Mouse (Mus musculus) ES-Bruce4 (cell line): ENCODE measurements around the gene Zscan2. TPM values are rescaled to one million over a fixed set of nuclear protein-coding genes. Genes with fewer than 3 reads are reported as not detected.
A peak's percentile ranks its signal among the peaks of the same experiment; 100 is the strongest.
"Not testable (repeated sequence)": the region's sequence is repeated elsewhere in the genome, so short reads cannot be mapped to it uniquely, and the experiment has no call there.

Experiments
- H3K27ac ChIP-seq: 2 replicates; pipeline ENCODE4 v1.5.1; 2012; ENCODE audit warnings: low read length, inconsistent platforms; ENCODE audit not compliant: insufficient read depth
- H3K27me3 ChIP-seq: 2 replicates; pipeline ENCODE4 v1.6.1; 2012; ENCODE audit warnings: mild to moderate bottlenecking, low read length, inconsistent platforms; ENCODE audit not compliant: control insufficient read depth, poor library complexity, insufficient read depth, severe bottlenecking
- H3K36me3 ChIP-seq: 2 replicates; pipeline ENCODE4 v1.6.1; 2012; ENCODE audit warnings: inconsistent platforms, mild to moderate bottlenecking, low read length, moderate library complexity; ENCODE audit not compliant: control insufficient read depth, poor library complexity, insufficient read depth, severe bottlenecking
- H3K4me1 ChIP-seq: one replicate; pipeline ENCODE4 v1.8.1; 2011; ENCODE audit warnings: low read length; ENCODE audit not compliant: control insufficient read depth, insufficient read depth
- H3K4me3 ChIP-seq: 2 replicates; pipeline ENCODE4 v1.5.1; 2011; ENCODE audit warnings: low read depth, mild to moderate bottlenecking, low read length
- H3K9ac ChIP-seq: 2 replicates; pipeline ENCODE4 v1.6.1; 2012; ENCODE audit warnings: low read depth, mild to moderate bottlenecking, inconsistent platforms; ENCODE audit not compliant: poor library complexity, severe bottlenecking
- H3K9me3 ChIP-seq: replicated peaks from 2 replicates; pipeline ENCODE4 v1.6.1; 2012; ENCODE audit warnings: mild to moderate bottlenecking, low read length, inconsistent platforms; ENCODE audit not compliant: control insufficient read depth, poor library complexity, insufficient read depth, severe bottlenecking
- CTCF ChIP-seq: IDR thresholded peaks from one replicate; pipeline ENCODE4 v1.8.1; 2011; ENCODE audit warnings: low read depth, low read length
- EP300 ChIP-seq: IDR thresholded peaks from 2 replicates; pipeline ENCODE4 v1.6.1; 2011; ENCODE audit warnings: low read depth, low read length; ENCODE audit not compliant: insufficient read depth
- POLR2A ChIP-seq: IDR thresholded peaks from one replicate; pipeline ENCODE4 v1.8.1; 2011; ENCODE audit warnings: low read length; ENCODE audit not compliant: insufficient read depth
- polyA plus RNA-seq: library from polyadenylated mRNA; stranded (reverse); fragments of >200 nt; gene quantifications from 2 replicates; pipeline ENCODE4 v1.2.4, GENCODE M21; 2011; ENCODE audit warnings: low read depth; ENCODE audit not compliant: missing spikeins, insufficient read depth, insufficient read length

The Zscan2 gene
- polyA plus RNA-seq, 1 experiment = 4.9 TPM

DNA sequence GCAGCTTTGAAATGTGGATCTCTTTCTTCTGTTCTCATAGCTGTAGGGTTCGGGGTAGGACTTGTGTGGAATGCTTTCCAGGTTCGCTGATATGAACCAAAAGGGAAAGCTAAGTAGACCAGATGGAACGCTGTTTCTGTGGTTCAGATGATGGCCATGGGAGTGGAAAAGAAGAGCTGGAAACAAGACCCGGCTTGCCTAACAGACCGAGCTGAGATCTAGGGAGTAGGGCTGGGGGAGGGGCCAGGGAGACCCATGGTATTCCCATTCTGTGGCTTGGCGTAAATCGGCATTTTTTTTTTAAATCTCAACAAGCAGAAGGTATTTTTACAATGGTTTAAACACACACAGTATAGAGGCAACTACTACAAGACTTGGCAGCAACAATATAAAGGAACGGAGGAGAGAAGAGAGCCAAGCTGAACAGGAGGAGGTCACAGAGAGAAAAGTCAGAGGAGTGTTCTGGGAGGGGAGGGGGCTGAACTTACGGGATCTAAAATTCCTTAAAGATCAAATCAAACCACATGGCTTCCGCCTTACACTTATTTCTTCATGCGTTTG is 34.8 kb upstream of the Zscan2 start, which contains the start of gene Iqgap1:
Gene Iqgap1 (minus strand): TSS at position 132 of the 561 bp plus-strand sequence.
- H3K4me1 ChIP-seq = peaks cover 18% of the 10 kb centered on the region
- no peaks in the 10 kb centered on the region for H3K36me3 ChIP-seq
- TF ChIP-seq CTCF (no peak), EP300 (peak; percentile 43; the same call in 1 of the 2 replicates), POLR2A (no peak)
- H3K27me3 ChIP-seq = no peaks in the 10 kb centered on the region
- H3K9me3 ChIP-seq = no peaks in the 10 kb centered on the region
- H3K9ac ChIP-seq = no peak within 1 kb of the TSS
- H3K27ac ChIP-seq = peak within 1 kb of the TSS; percentile 83
- H3K4me3 ChIP-seq = peak within 1 kb of the TSS; percentile 15; the same call in 1 of the 2 replicates

DNA sequence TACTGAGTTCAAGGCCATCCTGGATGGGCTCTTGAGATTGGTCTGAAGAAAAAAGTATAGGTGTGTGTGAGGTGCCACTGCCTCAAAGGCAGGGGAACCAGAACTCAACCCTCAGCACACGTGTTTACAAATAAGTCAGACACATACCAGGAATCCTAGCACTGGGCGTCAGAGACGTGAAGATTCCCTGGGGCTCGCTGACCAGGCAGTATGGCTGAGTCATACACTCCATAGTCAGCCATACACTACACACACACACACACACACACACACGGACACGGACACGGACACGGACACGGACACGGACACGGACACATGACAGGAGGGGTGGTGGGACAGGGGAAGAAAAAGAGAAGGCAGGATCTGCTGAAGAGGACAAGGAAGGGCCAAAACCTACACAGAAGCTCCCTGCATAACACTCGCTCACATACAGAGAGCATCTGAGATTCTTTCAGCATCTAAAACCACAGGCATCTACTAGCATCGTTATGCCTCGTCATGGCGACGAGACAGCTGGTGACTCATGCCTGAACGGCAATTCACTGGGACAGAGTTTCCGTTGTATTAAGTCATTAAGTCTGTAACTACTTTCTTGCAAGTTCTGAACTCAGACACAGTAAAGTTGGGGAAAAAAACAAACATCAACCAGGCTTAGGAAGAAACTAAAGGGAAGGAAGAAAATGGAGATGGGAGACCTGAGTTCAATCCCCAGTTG is 32.4 kb upstream of the Zscan2 start:
- H3K4me3 ChIP-seq = no peak overlapping the region
- peaks cover 14% of the 10 kb centered on the region for H3K4me1 ChIP-seq
- H3K9ac ChIP-seq = no peak overlapping the region
- H3K27ac ChIP-seq = no peak overlapping the region
- H3K9me3 ChIP-seq = no peaks in the 10 kb centered on the region
- H3K27me3 ChIP-seq = no peaks in the 10 kb centered on the region
- no peaks in the 10 kb centered on the region for H3K36me3 ChIP-seq
- TF ChIP-seq EP300 (no peak), POLR2A (no peak), CTCF (no peak)

DNA sequence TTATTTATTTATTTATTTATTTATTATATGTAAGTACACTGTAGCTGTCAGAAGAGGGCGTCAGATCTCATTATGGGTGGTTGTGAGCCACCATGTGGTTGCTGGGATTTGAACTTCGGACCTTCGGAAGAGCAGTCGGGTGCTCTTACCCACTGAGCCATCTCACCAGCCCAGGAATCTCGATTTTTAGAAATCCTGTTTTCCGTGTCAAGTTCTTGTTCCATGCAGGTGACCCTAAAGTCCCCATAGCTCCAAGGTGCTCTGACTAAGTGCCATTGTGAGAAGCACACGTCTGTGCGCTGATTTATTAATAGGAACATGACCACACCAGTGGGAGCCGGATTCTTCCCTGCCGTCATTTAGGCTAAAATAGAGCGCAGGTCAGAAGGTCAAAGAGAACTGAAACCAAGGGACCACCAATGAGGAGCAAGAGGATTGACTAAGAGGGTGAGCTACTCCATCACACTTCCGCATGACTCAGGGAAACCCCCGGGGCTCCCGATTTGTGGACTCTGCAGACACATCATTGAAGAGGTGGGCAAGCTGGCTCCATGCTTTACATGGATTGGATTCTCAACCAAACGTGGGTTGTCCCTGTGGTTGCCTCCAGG is 30.4 kb upstream of the Zscan2 start:
- no peak for TF ChIP-seq EP300
- TF ChIP-seq CTCF = no peak
- no peak for TF ChIP-seq POLR2A
- Histone ChIP-seq H3K27me3 (no peaks in the 10 kb centered on the region), H3K4me3 (no peak overlapping the region), H3K9me3 (no peaks in the 10 kb centered on the region), H3K9ac (no peak overlapping the region), H3K36me3 (no peaks in the 10 kb centered on the region), H3K27ac (no peak overlapping the region), H3K4me1 (peaks cover 11% of the 10 kb centered on the region)

DNA sequence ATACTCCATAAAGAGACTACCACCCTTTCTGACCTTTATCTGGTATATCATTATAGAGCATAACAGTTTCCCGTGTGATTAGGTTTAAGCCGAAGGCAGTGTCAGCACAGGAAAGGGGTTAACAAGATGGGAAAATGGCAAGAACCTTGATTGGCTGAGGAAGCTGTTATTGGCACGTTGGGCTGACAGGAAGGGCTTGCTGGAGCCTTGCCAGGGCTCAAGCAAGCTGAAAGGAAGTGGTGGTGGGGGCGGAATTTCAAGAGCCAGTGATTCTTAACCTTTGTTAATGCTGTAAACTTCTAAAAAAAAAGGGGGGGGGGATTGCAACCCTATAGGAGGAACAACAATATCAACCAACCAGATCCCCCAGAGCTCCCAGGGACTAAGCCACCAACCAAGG is 28.5 kb upstream of the Zscan2 start:
- no peaks in the 10 kb centered on the region for H3K36me3 ChIP-seq
- H3K9ac ChIP-seq = no peak overlapping the region
- no peak overlapping the region for H3K27ac ChIP-seq
- peaks cover 9% of the 10 kb centered on the region for H3K4me1 ChIP-seq
- no peak overlapping the region for H3K4me3 ChIP-seq
- H3K27me3 ChIP-seq = no peaks in the 10 kb centered on the region
- no peaks in the 10 kb centered on the region for H3K9me3 ChIP-seq
- TF ChIP-seq CTCF (no peak), EP300 (no peak), POLR2A (no peak)

DNA sequence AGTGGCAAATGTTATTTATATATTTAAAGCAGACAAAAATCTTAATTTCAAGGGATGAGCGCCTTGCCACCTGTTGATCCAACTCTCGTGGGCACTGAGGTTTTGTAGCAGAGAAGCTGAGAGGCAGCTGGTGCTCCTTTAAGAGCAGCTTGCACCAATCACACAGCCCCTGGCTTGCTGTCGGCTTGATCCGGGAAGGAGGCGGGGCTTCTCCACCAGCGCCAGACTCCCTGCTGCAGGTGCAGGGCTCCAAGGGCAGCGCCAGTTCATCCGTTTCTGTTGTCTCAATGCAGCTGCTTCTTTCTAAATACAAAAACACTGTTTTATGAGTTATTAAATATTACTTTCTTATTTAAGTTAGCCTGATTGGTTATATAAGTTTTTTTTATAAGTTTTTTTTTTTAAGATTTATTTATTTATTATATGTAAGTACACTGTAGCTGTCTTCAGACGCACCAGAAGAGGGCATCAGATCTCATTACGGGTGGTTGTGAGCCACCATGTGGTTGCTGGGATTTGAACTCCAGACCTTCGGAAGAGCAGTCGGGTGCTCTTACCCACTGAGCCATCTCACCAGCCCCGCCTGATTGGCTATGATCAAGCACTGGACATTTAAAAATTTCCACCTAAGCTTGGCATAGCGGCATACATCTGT is 27.6 kb upstream of the Zscan2 start:
- H3K36me3 ChIP-seq, H3K27me3 ChIP-seq, H3K4me3 ChIP-seq, H3K9me3 ChIP-seq, H3K4me1 ChIP-seq, H3K9ac ChIP-seq: not testable (repeated sequence)
- peak; percentile 71; the same call in 1 of the 2 replicates for TF ChIP-seq EP300
- TF ChIP-seq POLR2A = peak; percentile 70
- peak overlapping the region; percentile 80 for H3K27ac ChIP-seq
